Mouse (Mus musculus) ES-E14 (cell line): ENCODE results near the gene Tnfrsf1b. TPM values are rescaled to one million over a fixed set of nuclear protein-coding genes. Genes with fewer than 3 reads are reported as not detected.

Experiments used
- DNase-seq: peaks from one replicate; pipeline ENCODE4 v3.0.0-alpha.2; 2013; ENCODE audit warnings: low read depth, low spot score
- H3K27ac ChIP-seq: 2 replicates; pipeline ENCODE4 v1.5.1; 2012; ENCODE audit warnings: low read depth, mild to moderate bottlenecking, low read length, moderate library complexity, mixed read lengths; ENCODE audit not compliant: poor library complexity, insufficient read depth, severe bottlenecking
- H3K36me3 ChIP-seq: 2 replicates; pipeline ENCODE4 v1.6.1; 2012; ENCODE audit warnings: mild to moderate bottlenecking, low read length, moderate library complexity, mixed read lengths; ENCODE audit not compliant: control insufficient read depth, poor library complexity, insufficient read depth, severe bottlenecking
- H3K4me1 ChIP-seq, 2 experiments: fragments of 150-350 bp in 1 of 2; sonication (generic) in 1 of 2; 2 replicates each; pipeline ENCODE4 v1.6.1; 2012; ENCODE audit warnings: low read length in 2 of 2, mild to moderate bottlenecking in 1 of 2, mixed read lengths in 1 of 2; ENCODE audit not compliant: control insufficient read depth in 2 of 2, insufficient read depth in 2 of 2, poor library complexity in 1 of 2
- H3K4me3 ChIP-seq, 2 experiments: fragments of 150-350 bp in 1 of 2; sonication (generic) in 1 of 2; 2 replicates each; pipeline ENCODE4 v1.5.1; 2012; ENCODE audit warnings: low read length in 2 of 2, low read depth in 1 of 2, mild to moderate bottlenecking in 1 of 2, mixed read lengths in 1 of 2; ENCODE audit not compliant: insufficient read depth in 1 of 2, poor library complexity in 1 of 2, severe bottlenecking in 1 of 2
- H3K9ac ChIP-seq: 2 replicates; pipeline ENCODE4 v1.6.1; 2012; ENCODE audit warnings: low read depth, mild to moderate bottlenecking, low read length, mixed read lengths; ENCODE audit not compliant: poor library complexity, insufficient read depth, severe bottlenecking
- H3K9me3 ChIP-seq: fragments of 150-350 bp; sonication (generic); 2 replicates; pipeline ENCODE4 v1.6.1; 2012; ENCODE audit warnings: low read depth, mild to moderate bottlenecking, low read length; ENCODE audit not compliant: control insufficient read depth, insufficient read depth
- CHD2 ChIP-seq: IDR thresholded peaks from 2 replicates; pipeline ENCODE4 v1.6.1; 2014; ENCODE audit warnings: mild to moderate bottlenecking, low read depth, low read length, inconsistent platforms
- HCFC1 ChIP-seq: IDR thresholded peaks from 2 replicates; pipeline ENCODE4 v1.6.1; 2012; ENCODE audit warnings: low read length, inconsistent platforms, borderline replicate concordance; ENCODE audit not compliant: insufficient read depth
- MAFK ChIP-seq: IDR thresholded peaks from 2 replicates; pipeline ENCODE4 v1.6.1; 2014; ENCODE audit warnings: mild to moderate bottlenecking, low read depth, low read length, inconsistent platforms; ENCODE audit not compliant: insufficient read depth
- ZC3H11A ChIP-seq: IDR thresholded peaks from 2 replicates; pipeline ENCODE4 v1.6.1; 2012; ENCODE audit warnings: low read depth, mild to moderate bottlenecking, inconsistent platforms, low read length, borderline replicate concordance
- ZNF384 ChIP-seq: IDR thresholded peaks from 2 replicates; pipeline ENCODE4 v1.6.1; 2012; ENCODE audit warnings: low read depth, low read length, inconsistent platforms
- in situ Hi-C, 2 experiments: fragments of 600-800 bp; cut with MboI; formaldehyde crosslinking; loops; one replicate each; pipeline ENCODE4 v1.15.1; 2025; ENCODE audit warnings: low sequenced_read_pairs in 2 of 2, inconsistent platforms in 1 of 2; ENCODE audit not compliant: unreplicated experiment in 2 of 2
- total RNA-seq: library from RNA; depleted of rRNA; stranded (reverse); fragments of 300-350 nt; gene quantifications from 2 replicates; pipeline ENCODE4 v1.2.3, GENCODE M21; 2012

Tnfrsf1b gene
- total RNA-seq, 1 experiment, result 4.3 TPM

DNA sequence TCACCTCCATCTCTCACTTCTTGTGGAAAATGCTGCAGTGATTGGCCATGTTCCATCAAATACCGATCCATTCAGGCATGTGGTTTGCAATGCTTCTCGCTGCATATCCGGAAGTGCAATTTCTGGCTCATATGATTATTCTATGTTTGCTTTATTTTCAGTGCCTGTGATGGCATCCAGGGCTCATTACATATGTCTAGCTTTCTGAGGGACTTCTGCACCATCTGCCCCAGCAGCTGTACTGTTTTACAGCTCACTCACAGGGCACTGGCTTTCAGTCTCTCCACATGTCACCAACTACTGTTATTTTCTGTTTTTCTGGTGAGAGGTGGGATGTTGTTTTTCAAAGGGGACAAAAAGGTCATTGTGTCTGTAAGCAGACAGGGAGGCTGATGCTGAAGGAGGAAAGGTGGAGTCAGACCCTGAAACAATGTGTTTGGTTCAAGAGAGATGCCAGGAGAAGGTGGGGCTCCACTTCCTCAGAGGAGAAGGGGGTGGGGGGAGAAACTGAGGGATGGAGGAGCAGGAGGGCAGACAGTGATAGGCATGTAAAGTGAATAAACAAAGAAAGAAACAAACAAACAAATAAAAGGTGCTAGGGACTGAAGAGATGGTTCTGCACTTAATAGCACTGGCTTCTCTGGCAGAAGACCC lies 38.8 kb downstream of the Tnfrsf1b start:
- TF ChIP-seq HCFC1 (no peak), MAFK (no peak), ZC3H11A (no peak), CHD2 (no peak)
- in situ Hi-C loops, result loop anchor here in 1 of 2 experiments (25.0 kb wide), 1 partner anchor 279 kb away; no protein-coding TSS in a partner anchor
- H3K4me1 ChIP-seq, result peaks cover 14 to 20% of the 10 kb centered on the region in 2 experiments; a peak in 3 of 4 replicates
- no peak for DNase-seq
- H3K4me3 ChIP-seq, result no peak overlapping the region
- no peaks in the 10 kb centered on the region for H3K36me3 ChIP-seq
- H3K9ac ChIP-seq, result no peak overlapping the region
- peak overlapping the region; percentile 74; the same call in 1 of the 2 replicates for H3K27ac ChIP-seq
- no peaks in the 10 kb centered on the region for H3K9me3 ChIP-seq

DNA sequence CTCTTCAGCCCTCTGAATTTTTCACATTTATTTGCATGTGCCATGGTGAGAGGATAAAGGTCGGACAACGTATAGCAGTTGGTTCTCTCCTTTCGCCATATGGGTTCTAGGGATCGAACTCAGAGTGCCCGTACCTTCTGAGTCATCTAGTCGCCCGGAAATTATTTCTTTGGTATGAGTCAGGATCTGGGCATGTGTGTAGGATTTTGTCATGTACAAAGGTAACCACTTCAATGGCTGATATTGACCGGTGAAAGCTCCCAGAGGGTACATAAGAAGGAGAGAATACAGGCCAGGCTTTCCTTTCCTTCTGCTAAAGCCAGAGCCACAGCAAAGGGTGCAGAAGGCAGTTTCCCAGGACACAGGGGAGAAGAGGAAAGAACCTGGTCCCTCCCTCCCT lies 41.9 kb downstream of the Tnfrsf1b start:
- no peak for TF ChIP-seq CHD2
- no peak for TF ChIP-seq ZNF384
- no peak for TF ChIP-seq ZC3H11A
- TF ChIP-seq HCFC1, result no peak
- no peak for TF ChIP-seq MAFK
- Histone ChIP-seq H3K36me3 (no peaks in the 10 kb centered on the region), H3K9ac (no peak overlapping the region), H3K4me1 (peaks cover 14 to 26% of the 10 kb centered on the region in 2 experiments; a peak in 3 of 4 replicates), H3K4me3 (no peak overlapping the region), H3K27ac (no peak overlapping the region), H3K9me3 (no peaks in the 10 kb centered on the region)
- in situ Hi-C loops, result loop anchor here in 1 of 2 experiments (25.0 kb wide), 1 partner anchor 283 kb away; no protein-coding TSS in a partner anchor
- no peak for DNase-seq

DNA sequence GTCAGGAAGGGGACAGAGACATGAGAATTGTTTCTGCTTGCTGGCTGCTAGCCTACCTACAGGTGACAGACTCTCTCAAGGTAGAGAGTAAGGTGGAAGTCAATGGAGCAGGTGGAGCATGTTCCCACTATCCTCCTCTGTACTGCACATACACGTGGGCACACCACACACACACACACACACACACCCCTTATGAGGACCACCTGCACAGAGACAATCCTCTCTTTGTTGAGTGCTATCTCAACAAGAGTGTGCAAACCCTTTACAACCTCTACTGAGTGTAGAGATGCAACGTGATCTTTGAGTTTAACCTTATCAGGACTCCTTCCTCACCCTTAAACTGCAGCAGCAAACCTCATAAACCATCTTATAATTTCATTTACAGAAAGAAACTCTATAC lies 43.4 kb downstream of the Tnfrsf1b start:
- Histone ChIP-seq H3K9me3 (no peaks in the 10 kb centered on the region), H3K4me3 (no peak overlapping the region), H3K9ac (no peak overlapping the region), H3K4me1 (peaks cover 8 to 19% of the 10 kb centered on the region in 2 experiments; a peak in 3 of 4 replicates), H3K36me3 (no peaks in the 10 kb centered on the region), H3K27ac (no peak overlapping the region)
- in situ Hi-C loops, result loop anchor here in 1 of 2 experiments (25.0 kb wide), 1 partner anchor 284 kb away; no protein-coding TSS in a partner anchor
- DNase-seq, result no peak
- TF ChIP-seq HCFC1, result no peak

- TF ChIP-seq CHD2 (no peak), HCFC1 (no peak), ZNF384 (no peak), ZC3H11A (no peak), MAFK (no peak)
- Histone ChIP-seq H3K4me3 (no peak overlapping the region), H3K9me3 (no peaks in the 10 kb centered on the region), H3K4me1 (peaks cover 2 to 16% of the 10 kb centered on the region in 2 experiments; a peak in 2 of 4 replicates), H3K9ac (no peak overlapping the region), H3K36me3 (no peaks in the 10 kb centered on the region), H3K27ac (no peak overlapping the region)
- DNase-seq, result no peak
- in situ Hi-C loops, result loop anchor here in 1 of 2 experiments (25.0 kb wide), 1 partner anchor 286 kb away; no protein-coding TSS in a partner anchor
Observed at GRCm38 (mm10) chr4:145201424-145201823, 45.2 kb downstream of the Tnfrsf1b start.
